Mouse (Mus musculus): ENCODE results near the gene Slc1a3. TPM values are rescaled to one million over a fixed set of nuclear protein-coding genes. Genes with fewer than 3 reads are reported as not detected.

Gene Slc1a3
- total and polyA plus RNA-seq, 3 experiments: 4.5 to 12.6 (median 6.5) TPM

GRCm38 (mm10) chr15:8685506-8685905 is 25.1 kb downstream of the Slc1a3 start:
- in situ Hi-C loops (cut with MboI; ENCODE audit: low pct_ligation_motif_present, low pct_unique_long_range_greater_than_20kb, low sequenced_read_pairs) (no loop called here), dilution Hi-C loops (cut with MboI; ENCODE audit: extremely low pct_ligation_motif_present, extremely low pct_unique_long_range_greater_than_20kb, low sequenced_read_pairs) (no loop called here)

GRCm38 (mm10) chr15:8684263-8684662 is 26.3 kb downstream of the Slc1a3 start:
- Histone ChIP-seq H3K9ac (ENCODE audit: insufficient read depth, low read depth) (no peak overlapping the region), H3K9me3 (replicated peaks; ENCODE audit: low read length) (no peaks in the 10 kb centered on the region), H3K27ac (ENCODE audit: insufficient read depth, low read depth) (no peak overlapping the region), H3K4me1 (ENCODE audit: control insufficient read depth in 1 of 2, insufficient read depth in 2 of 2) (peaks cover 12 to 31% of the 10 kb centered on the region in 2 experiments), H3K4me3 (replicated peaks in 1 of 3; ENCODE audit: low read depth in 2 of 3, low read length in 2 of 3, poor library complexity in 1 of 3) (no peak overlapping the region), H3K79me2 (replicated peaks; ENCODE audit: control insufficient read depth, extremely low read depth, insufficient read depth, poor library complexity, severe bottlenecking) (0 out of 2 replicates have a peak, but pooled peaks cover 6% of the 10 kb centered on the region), H3K4me2 (ENCODE audit: insufficient read depth, low read depth, poor library complexity, severe bottlenecking) (no peak overlapping the region), H3K27me3 (replicated peaks) (no peaks in the 10 kb centered on the region), H3K36me3 (replicated peaks in 1 of 2; ENCODE audit: control insufficient read depth in 1 of 2, insufficient read depth in 1 of 2, low read length in 1 of 2) (peaks cover 0 to 12% of the 10 kb centered on the region in 2 experiments)
- DNase-seq (ENCODE audit: extremely low read depth): no peak
- TF ChIP-seq MEF2A (IDR thresholded peaks at IDR 0.05; ENCODE audit: borderline replicate concordance, low read depth, low read length) (no peak), RCOR1 (conservative IDR thresholded peaks at IDR 0.05; ENCODE audit: low read depth, low read length) (no peak), RAD21 (IDR thresholded peaks at IDR 0.05; ENCODE audit: low read depth, low read length) (no peak), POLR2AphosphoS2 (IDR thresholded peaks at IDR 0.05; ENCODE audit: low read depth, low read length) (no peak), JUND (conservative IDR thresholded peaks at IDR 0.05; ENCODE audit: low read depth, low read length) (no peak), HCFC1 (IDR thresholded peaks at IDR 0.05; ENCODE audit: low read depth, low read length) (no peak), ZC3H11A (IDR thresholded peaks at IDR 0.05; ENCODE audit: low read depth, low read length) (no peak), USF1 (IDR thresholded peaks at IDR 0.05; ENCODE audit: low read depth, low read length) (no peak), ETS1 (conservative IDR thresholded peaks at IDR 0.05; ENCODE audit: low read depth, low read length) (no peak), USF2 (conservative IDR thresholded peaks at IDR 0.05; ENCODE audit: low read depth, low read length) (no peak), TBP (conservative IDR thresholded peaks at IDR 0.05; ENCODE audit: low read depth, low read length) (no peak), SMC3 (IDR thresholded peaks at IDR 0.05; ENCODE audit: low read depth, low read length) (no peak), ELF1 (IDR thresholded peaks at IDR 0.05; ENCODE audit: low read depth, low read length) (no peak), GABPA (IDR thresholded peaks at IDR 0.05; ENCODE audit: insufficient replicate concordance, low read depth, low read length) (no peak), IRF4 (IDR thresholded peaks at IDR 0.05; ENCODE audit: low read depth, low read length) (no peak), MXI1 (IDR thresholded peaks at IDR 0.05; ENCODE audit: low read depth, low read length) (no peak), EP300 (IDR thresholded peaks at IDR 0.05; ENCODE audit: low read length) (no peak), CTCF (conservative IDR thresholded peaks at IDR 0.05 in 1 of 2, IDR thresholded peaks at IDR 0.05 in 1 of 2; ENCODE audit: low read depth in 2 of 2, low read length in 2 of 2) (no peak)
- in situ Hi-C loops (cut with MboI; ENCODE audit: low pct_ligation_motif_present, low pct_unique_long_range_greater_than_20kb, low sequenced_read_pairs) (no loop called here), dilution Hi-C loops (cut with MboI; ENCODE audit: extremely low pct_ligation_motif_present, extremely low pct_unique_long_range_greater_than_20kb, low sequenced_read_pairs) (no loop called here)

More at GRCm38 (mm10) chr15:8685506-8685905, 25.1 kb downstream of the Slc1a3 start:
- Histone ChIP-seq H3K36me3 (replicated peaks in 1 of 2; ENCODE audit: control insufficient read depth in 1 of 2, insufficient read depth in 1 of 2, low read length in 1 of 2) (peaks cover 0 to 12% of the 10 kb centered on the region in 2 experiments), H3K27ac (ENCODE audit: insufficient read depth, low read depth) (no peak overlapping the region), H3K9ac (ENCODE audit: insufficient read depth, low read depth) (no peak overlapping the region), H3K9me3 (replicated peaks; ENCODE audit: low read length) (no peaks in the 10 kb centered on the region), H3K79me2 (replicated peaks; ENCODE audit: control insufficient read depth, extremely low read depth, insufficient read depth, poor library complexity, severe bottlenecking) (0 out of 2 replicates have a peak, but pooled peaks cover 6% of the 10 kb centered on the region), H3K4me3 (replicated peaks in 1 of 3; ENCODE audit: low read depth in 2 of 3, low read length in 2 of 3, poor library complexity in 1 of 3) (no peak overlapping the region), H3K4me2 (ENCODE audit: insufficient read depth, low read depth, poor library complexity, severe bottlenecking) (no peak overlapping the region), H3K27me3 (replicated peaks) (no peaks in the 10 kb centered on the region), H3K4me1 (ENCODE audit: control insufficient read depth in 1 of 2, insufficient read depth in 2 of 2) (peaks cover 12 to 28% of the 10 kb centered on the region in 2 experiments)
- TF ChIP-seq MAZ (IDR thresholded peaks at IDR 0.05; ENCODE audit: low read depth, low read length) (no peak), E2F4 (IDR thresholded peaks at IDR 0.05; ENCODE audit: insufficient replicate concordance, low read depth, low read length) (no peak), MEF2A (IDR thresholded peaks at IDR 0.05; ENCODE audit: borderline replicate concordance, low read depth, low read length) (no peak), MAX (IDR thresholded peaks at IDR 0.05; ENCODE audit: low read length) (no peak), ZMIZ1 (IDR thresholded peaks at IDR 0.05; ENCODE audit: low read depth, low read length) (no peak), SIN3A (IDR thresholded peaks at IDR 0.05; ENCODE audit: low read length) (no peak), POLR2AphosphoS2 (IDR thresholded peaks at IDR 0.05; ENCODE audit: low read depth, low read length) (no peak)
- no peak for DNase-seq (ENCODE audit: extremely low read depth)
